Mouse (Mus musculus) left cerebral cortex, postnatal 36 days (tissue): Measurements from ENCODE around the gene Aars2. TPM values are rescaled to one million over a fixed set of nuclear protein-coding genes. Genes with fewer than 3 reads are reported as not detected.

Experiments
- DNase-seq, 2 experiments: peaks; one replicate each; pipeline ENCODE4 v3.0.0; 2021 to 2022; ENCODE audit warnings: low spot score in 2 of 2, mixed read lengths in 1 of 2
- intact Hi-C: fragments of 180-260 bp; cut with DNase I; formaldehyde crosslinking; loops from one replicate; pipeline ENCODE4 v1.15.1; 2025
- total RNA-seq, 2 experiments: library from RNA; stranded (reverse); gene quantifications; 2 replicates each; pipeline ENCODE4 v1.2.3; 2021

Aars2 gene
- total RNA-seq, 2 experiments from 2014 or later, result 23.1 to 26.4 TPM

- no peak for DNase-seq
- intact Hi-C loops, result no loop called here
Measured at GRCm38 (mm10) chr17:45532896-45533295, 26.3 kb downstream of the Aars2 start.

- no peak for DNase-seq
Measured at GRCm38 (mm10) chr17:45536264-45536663, 29.6 kb downstream of the Aars2 start.

GRCm38 (mm10) chr17:45538394-45538793, 31.8 kb downstream of the Aars2 start:
- intact Hi-C loops, result no loop called here
- no peak for DNase-seq

More at GRCm38 (mm10) chr17:45536264-45536663, 29.6 kb downstream of the Aars2 start:
- intact Hi-C loops, result no loop called here

- peak in 1 of 2 experiments; percentile 60 for DNase-seq
- intact Hi-C loops, result no loop called here
Measured at GRCm38 (mm10) chr17:45539664-45540063, 33.0 kb downstream of the Aars2 start.

GRCm38 (mm10) chr17:45542129-45542528, 35.5 kb downstream of the Aars2 start:
- intact Hi-C loops, result no loop called here
- DNase-seq, result no peak

GRCm38 (mm10) chr17:45542705-45543104, 36.1 kb downstream of the Aars2 start:
- intact Hi-C loops, result no loop called here
- no peak for DNase-seq

GRCm38 (mm10) chr17:45543115-45543514, 36.5 kb downstream of the Aars2 start:
- intact Hi-C loops, result no loop called here
- DNase-seq, result no peak

- intact Hi-C loops, result no loop called here
- DNase-seq, result no peak
Measured at GRCm38 (mm10) chr17:45544001-45544872, 37.6 kb downstream of the Aars2 start.

- intact Hi-C loops, result no loop called here
- DNase-seq, result peak; percentile 27 to 61
Measured at GRCm38 (mm10) chr17:45544873-45545277, 38.2 kb downstream of the Aars2 start.

- intact Hi-C loops, result no loop called here
- DNase-seq, result peak in 1 of 2 experiments; percentile 55
Measured at GRCm38 (mm10) chr17:45545278-45545961, 38.8 kb downstream of the Aars2 start.

GRCm38 (mm10) chr17:45546941-45547340, 40.3 kb downstream of the Aars2 start:
- peak in 1 of 2 experiments; percentile 29 for DNase-seq
- intact Hi-C loops, result no loop called here

- no peak for DNase-seq
- intact Hi-C loops, result no loop called here
Measured at GRCm38 (mm10) chr17:45547461-45548190, 41.0 kb downstream of the Aars2 start.

GRCm38 (mm10) chr17:45548541-45549512, 42.2 kb downstream of the Aars2 start:
- intact Hi-C loops, result no loop called here
- peak; percentile 55 to 64 for DNase-seq

GRCm38 (mm10) chr17:45549617-45550181, 43.1 kb downstream of the Aars2 start, which contains the start of gene Tmem151b:
TSS of gene Tmem151b (minus strand) at chr17:45549677.
- DNase-seq, result peak; percentile 64
- intact Hi-C loops, result loop anchor here (1.0 kb wide), 1 partner anchor 33 kb away; no protein-coding TSS in a partner anchor

GRCm38 (mm10) chr17:45550253-45550652, 43.6 kb downstream of the Aars2 start:
- intact Hi-C loops, result loop anchor here (1.0 kb wide), 1 partner anchor 34 kb away; no protein-coding TSS in a partner anchor
- no peak for DNase-seq

- no peak for DNase-seq
- intact Hi-C loops, result no loop called here
Measured at GRCm38 (mm10) chr17:45551249-45551796, 44.7 kb downstream of the Aars2 start.

- DNase-seq, result peak; percentile 74 to 79
- intact Hi-C loops, result loop anchor here (2.0 kb wide), 1 partner anchor 73 kb away; no protein-coding TSS in a partner anchor
Measured at GRCm38 (mm10) chr17:45551816-45552451, 45.3 kb downstream of the Aars2 start.
